Mouse (Mus musculus) forebrain, embryonic 12.5 days (tissue): ENCODE measurements around the gene Slc37a1. TPM values are rescaled to one million over a fixed set of nuclear protein-coding genes. Genes with fewer than 3 reads are reported as not detected.

Experiments used
- ATAC-seq: fragments of 200-750 bp; cut with Nextera tagmentation; 2 replicates; pipeline ENCODE4 v1.8.0; 2017; ENCODE audit warnings: moderate TSS enrichment; ENCODE audit not compliant: low FRiP score
- H3K27ac ChIP-seq: fragments of 300-500 bp; sonication (generic); 2 replicates; pipeline ENCODE4 v1.5.1; 2016; ENCODE audit warnings: mild to moderate bottlenecking
- H3K27me3 ChIP-seq: fragments of 300-500 bp; sonication (generic); 2 replicates; pipeline ENCODE4 v1.6.1; 2016; ENCODE audit warnings: mild to moderate bottlenecking
- H3K36me3 ChIP-seq: fragments of 300-500 bp; sonication (generic); replicated peaks from 2 replicates; pipeline ENCODE4 v1.6.1; 2016; ENCODE audit warnings: mild to moderate bottlenecking
- H3K4me1 ChIP-seq: fragments of 300-500 bp; sonication (generic); 2 replicates; pipeline ENCODE4 v1.6.1; 2016
- H3K4me2 ChIP-seq: fragments of 300-500 bp; sonication (generic); 2 replicates; pipeline ENCODE4 v1.6.1; 2016; ENCODE audit warnings: mild to moderate bottlenecking, moderate library complexity
- H3K4me3 ChIP-seq: fragments of 300-500 bp; sonication (generic); replicated peaks from 2 replicates; pipeline ENCODE4 v1.5.1; 2016; ENCODE audit warnings: mild to moderate bottlenecking
- H3K9ac ChIP-seq: fragments of 300-500 bp; sonication (generic); 2 replicates; pipeline ENCODE4 v1.6.1; 2016; ENCODE audit warnings: mild to moderate bottlenecking
- H3K9me3 ChIP-seq: fragments of 300-500 bp; sonication (generic); 2 replicates; pipeline ENCODE4 v1.6.1; 2016
- WGBS: fragments of 180-500 bp; shearing (Covaris S2); methylation state at CpG from one replicate; pipeline ENCODE4 v1.1.7; 2016; 5-methylcytosine and 5-hydroxymethylcytosine counted together
- polyA plus RNA-seq: library from polyadenylated mRNA; unstranded; fragments of >200 nt; fragmentation: Nextera tagmentation; extraction: Ambion mirVana; gene quantifications from 2 replicates; pipeline ENCODE4 v1.2.1, GENCODE M21; 2016

Gene Slc37a1
- polyA plus RNA-seq, 1 experiment from 2014 or later = 9.4 TPM

GRCm38 (mm10) chr17:31297521-31297939 is 10.9 kb downstream of the Slc37a1 start:
- Histone ChIP-seq H3K4me2 (peak overlapping the region; percentile 87), H3K27me3 (peaks cover 23% of the 10 kb centered on the region; the same call in 1 of the 2 replicates), H3K4me3 (peak overlapping the region; percentile 58; the same call in 1 of the 2 replicates), H3K9ac (no peak overlapping the region), H3K36me3 (no peaks in the 10 kb centered on the region), H3K27ac (no peak overlapping the region), H3K9me3 (no peaks in the 10 kb centered on the region), H3K4me1 (peaks cover 25% of the 10 kb centered on the region)
- no peak for ATAC-seq
- WGBS = 22% methylated on average over 7 of the region's 7 CpGs

DNA sequence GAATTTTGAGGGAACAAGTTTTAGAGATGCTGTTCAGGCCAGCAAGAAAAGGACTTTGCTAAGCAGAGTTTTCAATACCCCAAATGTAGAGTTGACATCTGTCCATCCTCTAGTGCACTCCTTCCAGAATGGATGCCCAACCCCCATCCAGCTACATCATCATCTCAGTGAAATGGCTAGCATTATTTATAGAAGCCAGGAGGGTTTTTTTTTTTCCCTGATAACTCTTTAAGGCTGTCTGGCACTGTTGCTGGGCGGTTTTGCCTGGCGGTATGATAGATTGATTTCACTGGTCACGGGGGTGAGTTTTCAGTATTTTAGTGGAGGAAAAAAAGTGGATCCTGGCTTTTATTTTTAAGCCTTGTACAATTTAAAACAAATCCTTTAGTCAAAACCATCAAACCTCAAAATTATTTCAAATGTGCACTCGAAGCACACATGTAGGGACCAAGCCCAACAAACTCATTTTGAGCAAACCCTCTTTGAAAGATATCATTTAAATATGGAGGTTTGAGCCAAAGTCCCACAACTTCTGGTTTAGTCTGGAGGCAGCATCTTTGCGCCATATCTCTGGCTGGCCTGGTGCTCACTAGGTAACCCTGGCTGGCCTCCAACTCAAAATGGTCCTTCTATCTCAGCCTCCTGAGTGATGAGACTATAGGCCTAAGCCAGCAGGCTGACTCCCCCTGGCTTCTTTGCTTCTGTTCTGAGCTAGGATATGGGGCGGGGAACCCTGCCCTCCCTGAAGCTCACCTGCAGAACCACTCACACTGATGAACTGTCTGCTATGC is 12.0 kb downstream of the Slc37a1 start:
- peaks cover 25% of the 10 kb centered on the region for H3K4me1 ChIP-seq
- WGBS = 88% methylated on average over 6 of the region's 6 CpGs
- H3K36me3 ChIP-seq = no peaks in the 10 kb centered on the region
- no peak overlapping the region for H3K4me3 ChIP-seq
- no peak overlapping the region for H3K27ac ChIP-seq
- no peak overlapping the region for H3K4me2 ChIP-seq
- no peaks in the 10 kb centered on the region for H3K9me3 ChIP-seq
- H3K9ac ChIP-seq = no peak overlapping the region
- no peak for ATAC-seq
- H3K27me3 ChIP-seq = peaks cover 23% of the 10 kb centered on the region; the same call in 1 of the 2 replicates

GRCm38 (mm10) chr17:31299981-31300380 is 13.4 kb downstream of the Slc37a1 start:
- ATAC-seq = no peak
- Histone ChIP-seq H3K27me3 (peaks cover 20% of the 10 kb centered on the region; the same call in 1 of the 2 replicates), H3K36me3 (no peaks in the 10 kb centered on the region), H3K4me3 (no peak overlapping the region), H3K27ac (no peak overlapping the region), H3K9me3 (no peaks in the 10 kb centered on the region), H3K4me2 (no peak overlapping the region), H3K4me1 (peaks cover 25% of the 10 kb centered on the region), H3K9ac (no peak overlapping the region)
- 90% methylated on average over 4 of the region's 4 CpGs for WGBS

DNA sequence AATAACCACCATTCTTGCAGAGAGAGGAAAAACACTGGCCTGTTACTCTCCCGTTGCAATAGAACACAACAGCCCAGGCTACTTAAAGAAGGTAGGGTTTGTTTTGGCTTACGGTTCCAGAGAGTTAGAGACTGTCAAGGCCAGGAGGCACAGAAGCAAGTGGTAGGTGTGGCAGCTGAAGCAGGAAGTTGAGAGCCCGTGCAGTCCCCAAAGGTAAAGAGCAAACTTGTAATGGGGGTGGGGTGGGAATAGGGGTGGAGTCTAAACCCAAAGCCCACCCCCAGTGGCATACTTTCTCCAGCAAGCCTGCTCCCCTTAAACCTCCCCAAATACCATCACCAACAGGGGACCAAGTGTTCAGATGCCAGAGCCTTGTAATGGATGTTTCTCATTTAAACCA is 14.1 kb downstream of the Slc37a1 start:
- H3K4me2 ChIP-seq = no peak overlapping the region
- 79% methylated on average over 3 of the region's 3 CpGs for WGBS
- H3K27ac ChIP-seq = no peak overlapping the region

GRCm38 (mm10) chr17:31303401-31303800 is 16.8 kb downstream of the Slc37a1 start:
- no peak overlapping the region for H3K27ac ChIP-seq
- H3K4me3 ChIP-seq = no peak overlapping the region
- no peaks in the 10 kb centered on the region for H3K9me3 ChIP-seq
- no peak for ATAC-seq
- no peak overlapping the region for H3K4me2 ChIP-seq
- H3K36me3 ChIP-seq = no peaks in the 10 kb centered on the region
- no peaks in the 10 kb centered on the region for H3K27me3 ChIP-seq
- 0 out of 2 replicates have a peak, but pooled peaks cover 6% of the 10 kb centered on the region for H3K4me1 ChIP-seq
- H3K9ac ChIP-seq = no peak overlapping the region
- WGBS = 91% methylated on average over 4 of the region's 4 CpGs

More for the DNA sequence above, 14.1 kb downstream of the Slc37a1 start:
- no peak overlapping the region for H3K9ac ChIP-seq
- no peaks in the 10 kb centered on the region for H3K9me3 ChIP-seq
- H3K36me3 ChIP-seq = no peaks in the 10 kb centered on the region
- no peak for ATAC-seq
- no peak overlapping the region for H3K4me3 ChIP-seq
- H3K4me1 ChIP-seq = peaks cover 25% of the 10 kb centered on the region
- peaks cover 12% of the 10 kb centered on the region; the same call in 1 of the 2 replicates for H3K27me3 ChIP-seq

DNA sequence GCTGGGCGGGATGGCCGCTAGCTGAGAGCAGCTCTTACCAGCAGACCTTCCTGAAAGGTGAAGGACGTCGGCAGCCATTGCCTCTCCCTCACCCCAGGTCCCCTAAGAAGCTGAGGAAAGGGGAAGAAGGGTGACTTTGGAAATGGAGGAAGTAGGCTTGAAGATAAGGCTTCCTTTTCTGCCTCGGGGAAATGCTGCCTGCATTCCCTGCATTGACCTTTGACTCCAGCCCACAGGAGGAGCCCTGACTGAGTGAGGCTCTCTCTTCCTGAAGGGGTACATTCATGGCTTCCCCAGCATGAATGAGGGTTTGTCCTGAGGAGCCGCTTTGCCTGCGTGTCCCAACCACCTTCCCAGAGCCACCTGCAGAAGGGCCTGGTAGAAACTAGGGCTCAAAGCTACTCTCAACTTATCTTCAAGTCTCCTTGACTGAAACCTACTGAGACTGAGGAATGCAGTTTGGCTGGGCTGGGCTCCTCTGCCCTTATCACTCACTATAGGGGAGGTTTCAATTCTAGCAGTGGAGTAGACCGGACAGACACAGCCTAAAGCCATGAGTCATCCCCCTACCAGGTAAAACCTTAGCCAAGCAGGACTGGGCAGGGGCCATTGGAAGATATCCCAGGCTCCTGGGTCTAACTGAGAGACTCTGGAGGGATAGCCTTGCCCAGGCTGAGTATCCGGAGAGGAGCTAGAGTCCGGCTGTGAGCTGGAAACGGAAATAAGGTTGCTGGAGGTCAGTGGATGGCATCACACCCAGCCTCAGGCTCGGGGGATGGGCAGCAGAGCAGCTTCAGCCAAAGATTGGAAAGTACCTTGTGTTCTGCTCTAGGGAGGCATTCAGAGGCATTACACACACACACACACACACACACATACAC is 18.5 kb downstream of the Slc37a1 start:
- WGBS = 67% methylated on average over 12 of the region's 12 CpGs

DNA sequence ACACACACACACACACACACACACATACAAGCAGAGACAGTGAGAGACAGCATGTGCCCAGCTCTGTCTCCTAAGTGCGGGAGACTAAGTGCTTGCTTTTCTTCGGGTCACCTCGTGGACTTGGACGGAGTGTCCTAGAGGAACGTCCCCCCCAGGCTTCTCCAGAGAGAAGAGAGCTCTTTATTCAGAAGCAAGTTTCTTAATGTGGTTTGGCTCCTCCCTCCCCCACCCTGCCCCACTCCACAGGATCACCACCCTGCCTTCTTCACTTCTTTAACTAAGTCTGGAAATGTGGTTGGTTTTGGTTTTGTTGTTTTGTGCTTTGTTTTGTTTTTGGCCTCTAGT is 19.2 kb downstream of the Slc37a1 start:
- no peak overlapping the region for H3K4me3 ChIP-seq
- H3K36me3 ChIP-seq = no peaks in the 10 kb centered on the region
- no peak overlapping the region for H3K27ac ChIP-seq
- no peaks in the 10 kb centered on the region for H3K27me3 ChIP-seq
- H3K4me1 ChIP-seq = 0 out of 2 replicates have a peak, but pooled peaks cover 9% of the 10 kb centered on the region
- no peak for ATAC-seq
- H3K9ac ChIP-seq = no peak overlapping the region
- no peak overlapping the region for H3K4me2 ChIP-seq
- no peaks in the 10 kb centered on the region for H3K9me3 ChIP-seq
- WGBS = 67% methylated on average over 5 of the region's 5 CpGs

More for the DNA sequence above, 18.5 kb downstream of the Slc37a1 start:
- Histone ChIP-seq H3K9me3 (no peaks in the 10 kb centered on the region), H3K4me3 (no peak overlapping the region), H3K4me2 (no peak overlapping the region), H3K27ac (no peak overlapping the region), H3K4me1 (0 out of 2 replicates have a peak, but pooled peaks cover 9% of the 10 kb centered on the region), H3K36me3 (no peaks in the 10 kb centered on the region), H3K9ac (no peak overlapping the region), H3K27me3 (no peaks in the 10 kb centered on the region)
- ATAC-seq = no peak

- no peaks in the 10 kb centered on the region for H3K9me3 ChIP-seq
- no peaks in the 10 kb centered on the region for H3K36me3 ChIP-seq
- ATAC-seq = no peak
- H3K4me1 ChIP-seq = peaks cover 13% of the 10 kb centered on the region; the same call in 1 of the 2 replicates
- H3K4me3 ChIP-seq = no peak overlapping the region
- H3K9ac ChIP-seq = no peak overlapping the region
- H3K4me2 ChIP-seq = no peak overlapping the region
- H3K27me3 ChIP-seq = no peaks in the 10 kb centered on the region
- H3K27ac ChIP-seq = no peak overlapping the region
- 86% methylated on average over 3 of the region's 3 CpGs for WGBS
Measured at GRCm38 (mm10) chr17:31307756-31308155, 21.2 kb downstream of the Slc37a1 start.

DNA sequence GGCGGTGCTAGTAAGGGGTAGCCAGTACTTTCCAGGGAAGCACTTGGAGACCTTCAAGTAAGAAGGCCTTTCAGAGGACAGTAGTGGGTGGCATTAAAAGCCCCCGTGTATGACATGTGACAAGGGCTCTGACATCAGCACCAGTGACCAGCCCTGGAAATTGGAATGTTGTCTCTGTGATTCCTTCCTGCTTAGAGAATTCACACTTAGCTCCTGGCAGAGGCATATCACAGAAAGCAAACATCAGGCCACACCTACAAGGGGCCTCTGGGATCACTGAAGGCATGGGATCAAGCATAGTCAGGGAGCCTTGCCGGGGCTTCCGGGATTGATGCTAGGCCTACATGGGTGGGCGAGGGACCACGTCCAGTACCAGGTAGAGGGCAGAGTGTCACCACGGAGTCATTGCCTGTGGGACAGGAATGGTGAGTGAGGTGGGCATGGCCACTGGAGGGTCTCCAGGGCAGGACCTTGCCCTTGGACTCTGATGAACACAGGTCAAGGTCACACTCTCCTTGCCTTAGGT is 21.8 kb downstream of the Slc37a1 start:
- ATAC-seq = no peak
- no peaks in the 10 kb centered on the region for H3K27me3 ChIP-seq
- no peak overlapping the region for H3K9ac ChIP-seq
- H3K4me2 ChIP-seq = no peak overlapping the region
- no peak overlapping the region for H3K4me3 ChIP-seq
- H3K36me3 ChIP-seq = no peaks in the 10 kb centered on the region
- H3K4me1 ChIP-seq = peaks cover 19% of the 10 kb centered on the region; the same call in 1 of the 2 replicates
- no peaks in the 10 kb centered on the region for H3K9me3 ChIP-seq
- H3K27ac ChIP-seq = no peak overlapping the region
- WGBS = 94% methylated on average over 7 of the region's 7 CpGs

- Histone ChIP-seq H3K9ac (no peak overlapping the region), H3K36me3 (no peaks in the 10 kb centered on the region), H3K9me3 (no peaks in the 10 kb centered on the region), H3K4me3 (no peak overlapping the region), H3K27ac (0 out of 2 replicates have a peak overlapping the region, but pooled peaks have one; percentile 13), H3K4me2 (no peak overlapping the region), H3K27me3 (no peaks in the 10 kb centered on the region), H3K4me1 (peaks cover 21% of the 10 kb centered on the region; the same call in 1 of the 2 replicates)
- no peak for ATAC-seq
- 65% methylated on average over 6 of the region's 6 CpGs for WGBS
Measured at GRCm38 (mm10) chr17:31309281-31309793, 22.7 kb downstream of the Slc37a1 start.

DNA sequence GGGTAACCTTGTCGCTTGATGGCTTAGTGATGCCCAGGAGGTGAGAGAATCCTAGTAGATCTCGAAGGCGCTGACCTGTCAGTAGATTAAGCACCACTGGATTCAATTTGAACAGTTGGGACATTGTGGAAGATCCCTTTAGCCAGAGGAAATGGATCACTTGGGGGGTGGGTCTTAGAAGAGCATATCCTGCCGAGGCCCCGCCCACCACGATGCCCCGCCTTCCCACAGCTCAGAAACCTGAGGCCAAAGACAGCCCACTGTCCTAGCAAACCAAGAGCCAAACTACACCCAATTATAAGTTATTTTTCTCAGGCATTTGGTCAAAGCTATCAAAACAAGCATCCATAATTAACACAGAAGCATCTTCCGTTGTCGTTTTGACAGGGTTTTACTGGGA is 24.5 kb downstream of the Slc37a1 start:
- Histone ChIP-seq H3K4me1 (peaks cover 26% of the 10 kb centered on the region), H3K4me2 (no peak overlapping the region), H3K4me3 (no peak overlapping the region), H3K27ac (no peak overlapping the region), H3K9ac (no peak overlapping the region), H3K36me3 (no peaks in the 10 kb centered on the region), H3K9me3 (no peaks in the 10 kb centered on the region), H3K27me3 (no peaks in the 10 kb centered on the region)
- 82% methylated on average over 9 of the region's 9 CpGs for WGBS
- ATAC-seq = no peak

DNA sequence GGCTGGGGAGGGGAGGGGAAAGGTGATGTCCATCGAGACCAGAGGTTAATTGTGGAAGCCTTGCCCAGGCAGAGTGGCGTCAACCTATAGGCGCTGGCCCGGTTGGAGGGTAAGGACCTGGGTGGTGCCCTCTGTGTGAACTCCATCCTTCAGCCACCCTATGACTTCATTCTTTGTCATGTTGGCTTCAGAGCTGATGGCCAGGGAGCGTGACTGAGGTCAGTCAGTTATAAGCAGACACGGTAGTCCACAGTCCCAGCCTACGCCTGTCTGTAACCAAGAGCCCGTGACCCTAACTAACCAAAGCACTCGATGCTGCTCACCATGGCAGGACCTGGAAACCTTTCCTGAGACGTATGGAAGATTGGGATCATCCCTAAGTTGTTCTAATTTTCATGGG is 26.1 kb downstream of the Slc37a1 start:
- Histone ChIP-seq H3K27ac (no peak overlapping the region), H3K4me2 (no peak overlapping the region), H3K9me3 (no peaks in the 10 kb centered on the region), H3K9ac (no peak overlapping the region), H3K4me1 (peaks cover 26% of the 10 kb centered on the region), H3K27me3 (no peaks in the 10 kb centered on the region), H3K36me3 (no peaks in the 10 kb centered on the region), H3K4me3 (no peak overlapping the region)
- 86% methylated on average over 10 of the region's 10 CpGs for WGBS
- ATAC-seq = no peak
